Mouse (Mus musculus) intestine, embryonic 16.5 days (tissue): ENCODE measurements at regions not wholly inside any gene's neighbourhood (a gene's known extent, or its start where the extent isn't known, plus 50 kb on each side); places are given as distances from the start of the nearest gene placed in this dataset. TPM values are rescaled to one million over a fixed set of nuclear protein-coding genes. Genes with fewer than 3 reads are reported as not detected.

Experiments used
- ATAC-seq: fragments of 200-750 bp; cut with Nextera tagmentation; 2 replicates; pipeline ENCODE4 v1.8.0; 2017; ENCODE audit warnings: moderate TSS enrichment, moderate library complexity
- H3K27ac ChIP-seq: fragments of 300-500 bp; sonication (generic); 2 replicates; pipeline ENCODE4 v1.5.1; 2014; ENCODE audit warnings: mild to moderate bottlenecking, low read length
- H3K27me3 ChIP-seq: fragments of 300-500 bp; sonication (generic); replicated peaks from 2 replicates; pipeline ENCODE4 v1.6.1; 2014; ENCODE audit warnings: low read length, control low read depth, mixed read lengths; ENCODE audit not compliant: control insufficient read depth, insufficient read depth
- H3K36me3 ChIP-seq: fragments of 300-500 bp; sonication (generic); 2 replicates; pipeline ENCODE4 v1.6.1; 2014; ENCODE audit warnings: low read length, control low read depth; ENCODE audit not compliant: control insufficient read depth, insufficient read depth
- H3K4me1 ChIP-seq: fragments of 300-500 bp; sonication (generic); 2 replicates; pipeline ENCODE4 v1.6.1; 2014; ENCODE audit warnings: low read length, control low read depth, mixed read lengths; ENCODE audit not compliant: control insufficient read depth, insufficient read depth
- H3K4me2 ChIP-seq: fragments of 300-500 bp; sonication (generic); 2 replicates; pipeline ENCODE4 v1.6.1; 2014; ENCODE audit warnings: low read depth, low read length, control low read depth
- H3K4me3 ChIP-seq: fragments of 300-500 bp; sonication (generic); 2 replicates; pipeline ENCODE4 v1.5.1; 2014; ENCODE audit warnings: mild to moderate bottlenecking, low read length
- H3K9ac ChIP-seq: fragments of 300-500 bp; sonication (generic); 2 replicates; pipeline ENCODE4 v1.6.1; 2014; ENCODE audit warnings: low read depth, low read length
- H3K9me3 ChIP-seq: fragments of 300-500 bp; sonication (generic); 2 replicates; pipeline ENCODE4 v1.6.1; 2016; ENCODE audit warnings: low read length, control low read depth; ENCODE audit not compliant: control insufficient read depth
- microRNA-seq: library from miRNA; unstranded; fragments of <30 nt; microRNA quantifications from one replicate; pipeline ENCODE4, GENCODE M21; 2016

- H3K4me3 ChIP-seq: no peak overlapping the region
- H3K36me3 ChIP-seq: no peaks in the 10 kb centered on the region
- H3K4me2 ChIP-seq: no peak overlapping the region
- no peaks in the 10 kb centered on the region for H3K9me3 ChIP-seq
- no peak for ATAC-seq
- H3K9ac ChIP-seq: no peak overlapping the region
- H3K27ac ChIP-seq: no peak overlapping the region
- H3K4me1 ChIP-seq: no peaks in the 10 kb centered on the region
- H3K27me3 ChIP-seq: no peaks in the 10 kb centered on the region
Measured at GRCm38 (mm10) chr19:49615071-49615470, 1063.4 kb downstream of the Sorcs1 start.

Small RNA genes in the stretch of these regions (microRNA-seq; reads per million reads assigned to microRNA genes)
- gene Gm27935: not detected
